Mouse (Mus musculus): ENCODE measurements around the gene Ldlrap1.
"Not testable (repeated sequence)": the region's sequence is repeated elsewhere in the genome, so short reads cannot be mapped to it uniquely, and the experiment has no call there.

Gene Ldlrap1

DNA sequence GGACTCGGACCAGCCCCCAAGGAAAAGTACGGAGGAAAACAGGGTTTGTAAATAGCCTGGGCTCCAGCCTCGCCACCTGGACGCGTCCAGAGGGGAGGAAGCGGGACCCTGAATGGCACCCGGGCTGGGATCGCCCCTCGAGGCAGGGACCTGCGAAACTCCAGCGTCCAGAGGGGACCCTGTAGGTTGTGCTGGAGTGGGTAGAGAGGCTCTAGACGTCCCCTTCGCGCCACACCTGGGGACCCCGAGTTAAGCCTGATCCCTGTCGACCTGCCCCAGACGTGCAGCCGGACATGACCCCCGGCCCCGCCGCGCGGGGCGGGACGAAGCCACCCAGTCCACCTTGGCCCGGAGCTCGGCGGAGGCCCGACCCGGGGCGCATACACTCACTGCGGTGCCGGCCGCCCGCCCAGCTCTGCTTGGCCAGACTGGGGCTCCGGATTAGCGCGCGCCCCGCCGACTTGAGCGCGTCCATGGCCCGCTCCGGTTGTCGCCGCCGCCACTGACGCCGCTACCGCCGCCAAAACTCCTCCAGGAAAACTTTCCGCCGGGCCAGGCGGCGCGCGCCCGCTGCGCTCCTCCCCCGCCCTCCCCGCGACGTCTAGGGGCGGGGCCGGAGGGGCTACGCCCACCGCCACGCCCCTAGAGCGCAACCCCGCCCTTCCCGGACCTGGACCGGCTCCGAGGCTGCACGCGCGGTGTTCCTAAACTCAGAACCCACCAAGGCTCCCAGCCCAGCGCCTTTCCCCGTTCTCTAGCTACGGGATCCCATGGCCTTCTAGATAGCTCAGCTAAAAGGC lies at the start of gene Ldlrap1:
Gene Ldlrap1, minus strand, starts transcription at position 599 of the 800 bp plus-strand sequence.
- DNase-seq (ENCODE audit: low read depth, low spot score), result peak; percentile 38

DNA sequence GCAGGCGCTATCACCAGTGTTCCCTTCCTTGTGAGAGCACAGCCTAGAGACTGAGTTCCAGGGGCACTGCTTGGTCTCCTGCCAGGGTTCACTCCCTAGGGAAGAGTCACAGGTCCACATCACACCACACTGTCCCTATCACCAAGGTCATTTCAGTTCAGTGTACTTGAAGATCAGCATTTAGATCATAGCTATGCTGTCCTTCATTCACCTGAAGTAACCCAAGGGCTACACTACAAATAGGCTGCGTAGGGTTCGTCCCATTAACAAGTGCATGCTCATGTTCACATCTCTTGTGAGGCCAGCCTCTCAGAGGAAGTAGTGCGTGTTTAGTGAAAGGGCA lies 46.4 kb upstream of the Ldlrap1 start:
- no peak for DNase-seq (ENCODE audit: low read depth, low spot score)

DNA sequence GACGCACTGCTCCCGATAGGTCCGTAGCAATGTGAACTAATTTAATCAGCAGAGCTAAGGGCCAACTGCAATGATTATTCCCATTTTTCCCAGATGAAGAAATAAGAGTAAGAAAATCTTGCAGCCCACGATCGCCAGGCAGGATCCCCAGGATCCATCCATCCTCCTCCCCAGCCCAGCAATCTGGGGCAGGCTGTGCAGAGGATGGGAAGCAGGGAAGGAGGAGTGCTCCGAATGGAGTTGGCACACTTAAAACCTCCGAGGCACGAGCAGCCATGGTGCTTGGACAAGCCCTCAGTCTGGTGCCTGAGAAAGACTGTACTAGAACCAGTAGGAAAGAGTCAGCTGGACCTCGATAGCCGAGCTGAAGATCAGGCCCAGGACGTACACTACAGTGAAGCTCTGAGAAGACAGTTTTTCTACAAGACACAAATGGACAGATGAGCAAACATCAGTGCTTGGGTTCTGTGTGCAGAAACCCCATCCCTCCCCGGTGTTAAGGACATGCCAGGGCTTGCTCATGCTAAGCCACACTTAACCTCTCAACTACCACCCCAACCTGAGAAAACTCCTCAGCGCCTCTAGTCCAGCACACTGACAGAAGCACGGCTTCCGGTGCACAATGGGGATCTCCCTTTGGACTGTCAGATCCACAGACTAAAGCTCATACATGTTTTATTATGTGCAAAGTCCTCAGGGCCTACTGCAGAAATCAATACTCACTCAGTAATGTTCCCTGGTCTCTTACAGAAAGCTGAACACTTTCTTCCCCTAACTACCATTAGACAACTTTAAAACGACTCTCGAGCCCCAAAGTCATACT lies 45.8 kb upstream of the Ldlrap1 start:
- no peak for DNase-seq (ENCODE audit: low read depth, low spot score)

DNA sequence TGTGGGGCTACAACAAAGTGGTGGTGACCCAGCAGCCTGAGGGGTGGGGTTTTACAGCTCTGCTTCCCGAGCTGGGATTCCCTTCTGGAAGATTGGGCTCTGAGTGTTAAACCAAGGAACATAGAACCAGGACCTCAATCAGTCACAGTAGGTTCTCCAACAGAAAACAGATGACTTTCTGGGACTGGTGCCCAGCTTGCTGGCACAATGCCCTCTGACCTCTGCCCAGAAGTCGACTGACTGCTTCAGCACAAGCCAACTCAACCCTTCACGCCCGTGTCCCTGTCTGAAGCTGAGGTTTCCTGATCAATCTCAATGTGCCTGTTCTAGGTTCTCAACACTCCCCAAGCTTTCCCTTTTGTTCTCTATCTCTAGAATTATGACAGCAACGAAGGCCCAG lies 36.9 kb upstream of the Ldlrap1 start:
- DNase-seq (ENCODE audit: low read depth, low spot score), result no peak

DNA sequence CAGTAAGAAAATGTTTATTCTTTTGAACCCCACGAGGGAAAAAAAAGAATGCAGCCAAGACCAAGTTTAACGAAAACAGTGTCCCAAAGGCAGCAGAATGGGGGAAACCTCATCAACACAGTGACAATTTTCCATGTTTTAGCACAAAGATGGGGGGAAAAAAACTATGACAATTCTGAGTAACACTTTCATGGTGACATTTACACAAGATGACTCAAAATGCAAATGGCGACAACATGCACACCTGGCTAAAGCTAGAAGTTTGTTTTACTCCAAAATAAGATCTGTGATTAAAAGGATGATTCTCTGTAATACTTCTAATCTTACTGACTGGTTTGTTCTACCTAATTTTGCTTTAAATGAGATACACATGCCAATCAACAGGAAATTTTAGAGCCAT lies 34.9 kb upstream of the Ldlrap1 start:
- DNase-seq (ENCODE audit: low read depth, low spot score), result no peak

DNA sequence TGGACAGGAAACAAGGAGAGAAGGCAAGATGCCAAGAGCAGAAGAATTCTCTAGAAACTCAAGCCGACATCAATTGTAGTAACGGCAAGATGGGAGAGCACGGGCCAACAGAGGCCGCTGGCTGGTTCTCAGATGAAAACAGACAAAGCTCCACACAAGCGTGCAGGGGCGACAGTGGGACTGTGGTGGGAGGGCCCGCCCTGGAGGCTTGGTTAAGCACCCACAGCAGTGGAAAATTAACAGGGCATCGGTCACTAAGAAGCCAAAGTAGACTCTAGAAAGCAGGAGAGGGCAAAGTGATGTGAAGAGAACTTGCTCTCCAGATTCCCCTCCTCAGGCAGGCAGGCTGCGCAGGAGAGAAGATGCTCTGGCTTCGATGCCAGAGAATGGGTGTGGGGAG lies 34.3 kb upstream of the Ldlrap1 start:
- DNase-seq (ENCODE audit: low read depth, low spot score), result no peak

DNA sequence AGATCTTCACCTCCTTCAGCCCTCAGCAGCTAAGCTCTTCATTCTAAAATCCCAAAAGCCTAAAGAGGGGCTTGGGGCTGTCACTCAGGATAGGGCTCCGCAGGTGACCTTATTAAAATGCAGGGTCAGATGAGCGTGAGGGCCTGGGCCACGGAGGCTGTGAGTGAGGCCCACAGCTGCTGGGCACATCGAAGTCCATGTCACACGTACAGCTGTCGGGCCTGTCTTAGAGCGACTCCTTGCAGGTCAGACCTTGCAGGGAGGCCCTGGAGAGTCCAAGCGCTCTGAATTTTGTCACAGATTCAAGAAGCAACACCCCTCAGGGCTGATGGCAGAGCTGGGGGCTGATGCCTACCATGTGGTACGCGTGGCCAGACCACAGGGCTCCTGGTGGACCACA lies 32.9 kb upstream of the Ldlrap1 start:
- no peak for DNase-seq (ENCODE audit: low read depth, low spot score)

DNA sequence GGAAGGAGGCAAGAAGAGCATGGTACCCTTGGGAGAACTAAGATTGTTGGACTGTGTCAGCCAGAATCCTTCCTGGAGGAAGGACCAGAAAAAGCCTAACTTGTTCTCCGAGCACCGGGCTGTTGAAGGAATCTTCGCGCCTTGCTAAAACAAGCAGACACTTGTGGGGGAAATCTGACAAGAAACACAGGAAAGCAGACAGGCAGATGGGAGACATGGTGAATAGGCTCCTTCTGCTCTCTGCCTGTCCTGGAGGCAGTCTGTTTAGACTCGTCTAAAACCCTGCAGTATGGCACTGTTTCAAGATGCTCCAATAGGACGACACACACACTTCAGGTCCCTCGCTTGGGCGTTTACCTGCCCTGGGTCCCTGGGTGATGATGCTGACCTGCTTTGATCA lies 32.3 kb upstream of the Ldlrap1 start:
- no peak for DNase-seq (ENCODE audit: low read depth, low spot score)

DNA sequence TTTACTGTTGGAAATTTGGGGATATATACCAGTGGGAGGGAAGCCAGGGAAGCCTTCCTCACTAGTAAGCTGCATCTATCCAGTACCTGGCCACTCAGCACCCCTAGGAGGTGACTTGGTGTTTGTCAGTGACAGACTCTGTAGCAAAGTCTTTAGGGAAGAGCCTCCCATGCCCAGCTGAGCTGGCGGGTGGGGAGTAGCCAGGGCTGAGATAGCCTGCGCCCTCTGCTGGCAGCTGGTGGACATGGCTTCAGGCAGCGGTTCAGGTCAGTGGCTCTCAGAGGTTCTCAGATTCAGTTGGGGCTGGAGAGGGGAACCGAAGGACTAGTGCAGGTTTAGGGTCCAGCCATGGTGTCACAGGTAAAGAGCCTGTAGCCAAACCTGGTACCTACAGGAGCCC lies 31.4 kb upstream of the Ldlrap1 start:
- DNase-seq (ENCODE audit: low read depth, low spot score), result peak; percentile 52

DNA sequence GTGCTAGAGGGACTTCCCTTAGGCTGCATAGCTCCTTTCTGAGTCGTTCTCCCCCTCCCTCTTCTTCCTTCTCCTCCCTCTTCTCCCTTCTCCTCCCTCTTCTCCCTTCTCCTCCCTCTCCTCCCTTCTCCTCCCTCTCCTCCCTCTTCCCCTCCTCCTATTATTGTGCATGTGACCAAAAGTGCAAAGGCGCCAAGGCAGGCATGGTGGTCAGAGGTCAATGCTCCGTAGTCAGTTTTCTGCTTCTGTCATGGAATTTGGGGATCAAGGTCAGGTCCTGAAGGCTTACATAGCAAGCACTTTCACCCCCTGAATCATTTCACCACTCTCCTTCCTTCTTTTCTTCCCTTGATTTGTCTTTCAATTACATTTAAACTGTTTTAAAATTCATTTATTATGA lies 31.0 kb upstream of the Ldlrap1 start:
- no peak for DNase-seq (ENCODE audit: low read depth, low spot score)

DNA sequence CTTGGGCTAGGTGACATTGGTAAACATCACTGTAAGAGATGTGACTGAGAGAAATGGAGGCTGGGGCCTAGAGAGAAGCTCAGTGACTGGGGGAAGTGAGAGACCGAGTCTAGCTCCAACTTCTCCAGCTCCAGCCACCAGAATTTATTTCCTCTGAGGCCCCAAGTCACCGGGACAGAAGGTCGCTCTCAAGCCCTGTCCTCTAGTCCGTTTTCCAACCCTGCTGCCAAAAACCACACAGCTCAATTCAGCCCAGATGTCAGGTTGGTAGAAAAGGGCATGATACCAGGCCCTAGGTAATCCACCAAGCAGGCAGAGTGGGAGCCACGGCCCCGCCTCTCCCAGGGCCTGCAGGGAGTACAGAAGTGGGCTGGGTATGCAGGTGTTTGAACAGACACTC lies 29.8 kb upstream of the Ldlrap1 start:
- DNase-seq (ENCODE audit: low read depth, low spot score), result no peak

DNA sequence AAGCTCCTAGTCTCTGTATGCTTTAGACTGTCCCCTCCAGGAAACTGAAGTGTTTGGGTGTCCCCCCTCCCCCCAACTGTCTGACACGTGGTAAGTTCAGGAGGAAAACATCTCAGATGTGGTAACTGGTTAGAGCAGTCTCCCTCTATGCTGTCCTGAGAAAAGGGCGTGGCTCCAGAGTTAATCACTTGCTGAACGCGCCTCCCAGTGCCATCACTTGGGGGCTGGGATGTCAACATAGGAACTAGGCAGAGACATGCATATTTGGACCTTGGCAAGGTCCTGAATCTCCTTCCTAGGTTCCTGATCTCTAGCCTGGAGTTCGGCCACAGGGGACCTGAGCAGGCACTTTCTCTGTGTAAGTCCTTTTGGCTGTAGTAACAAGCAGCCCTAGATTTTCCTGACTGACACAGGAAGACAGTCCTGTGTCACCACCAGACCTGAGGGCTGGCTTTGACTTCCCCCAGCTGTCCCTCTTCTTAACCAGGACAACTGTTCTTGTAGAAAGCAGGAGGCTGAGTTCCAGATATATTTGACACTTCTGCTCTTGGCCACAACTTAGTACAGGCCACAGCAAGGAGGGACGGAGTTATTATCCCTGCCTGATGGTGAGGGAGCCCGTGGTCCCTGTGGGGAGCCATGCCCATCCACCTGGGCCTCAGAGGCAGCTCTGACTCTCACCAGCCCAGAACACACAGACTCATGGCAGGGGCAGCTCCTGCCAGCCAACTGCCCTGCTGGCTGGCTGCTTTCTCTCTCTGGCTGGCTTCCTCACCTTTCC lies 28.9 kb upstream of the Ldlrap1 start:
- no peak for DNase-seq (ENCODE audit: low read depth, low spot score)

DNA sequence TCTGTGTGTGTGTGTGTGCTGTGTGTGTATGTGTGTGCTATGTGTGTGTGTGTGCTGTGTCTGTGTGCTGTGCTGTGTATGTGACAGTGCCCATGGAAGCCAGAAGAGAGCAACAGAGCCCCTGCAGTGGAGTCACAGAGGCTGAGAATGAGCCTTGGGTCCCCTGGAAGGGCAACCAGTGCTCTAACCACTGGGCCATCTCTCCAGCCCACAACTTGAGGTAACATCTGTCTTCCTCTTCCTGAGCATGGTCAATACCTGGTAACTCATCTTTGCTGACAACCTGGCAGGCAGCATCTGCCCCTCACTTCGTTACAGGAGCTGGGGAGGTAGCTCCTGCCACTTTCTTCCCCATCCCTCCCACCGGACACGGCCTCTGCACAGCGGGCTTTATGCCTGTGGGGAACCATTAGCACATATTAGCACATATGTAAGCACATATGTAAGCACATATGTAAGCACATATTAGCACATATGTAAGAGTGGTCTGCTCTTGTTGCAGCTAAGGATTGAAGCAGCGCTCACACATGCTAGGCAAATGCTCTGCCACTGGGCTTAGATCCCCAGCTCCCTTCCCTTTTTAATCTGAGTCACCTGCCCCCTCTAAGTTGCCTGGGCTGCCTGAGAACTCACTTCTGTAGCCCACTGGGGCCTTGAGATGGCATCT lies 28.1 kb upstream of the Ldlrap1 start:
- DNase-seq (ENCODE audit: low read depth, low spot score), result no peak

DNA sequence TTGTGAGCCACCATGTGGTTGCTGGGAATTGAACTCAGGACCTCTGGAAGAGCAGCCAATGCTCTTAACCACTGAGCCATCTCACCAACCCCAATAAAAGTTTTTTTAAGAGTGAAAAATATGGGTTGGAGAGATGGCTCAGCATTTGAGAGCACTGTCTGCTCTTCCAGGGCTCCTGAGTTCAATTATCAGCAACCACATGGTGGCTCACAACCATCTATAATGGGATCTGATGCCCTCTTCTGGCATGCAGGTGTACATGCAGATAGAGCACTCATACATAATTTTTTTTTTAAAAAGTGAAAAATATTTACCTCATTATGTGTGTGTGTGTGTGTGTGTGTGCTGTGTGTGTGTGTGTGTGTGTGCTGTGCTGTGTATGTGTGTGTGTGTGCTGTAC lies 27.1 kb upstream of the Ldlrap1 start:
- DNase-seq (ENCODE audit: low read depth, low spot score), result not testable (repeated sequence)

DNA sequence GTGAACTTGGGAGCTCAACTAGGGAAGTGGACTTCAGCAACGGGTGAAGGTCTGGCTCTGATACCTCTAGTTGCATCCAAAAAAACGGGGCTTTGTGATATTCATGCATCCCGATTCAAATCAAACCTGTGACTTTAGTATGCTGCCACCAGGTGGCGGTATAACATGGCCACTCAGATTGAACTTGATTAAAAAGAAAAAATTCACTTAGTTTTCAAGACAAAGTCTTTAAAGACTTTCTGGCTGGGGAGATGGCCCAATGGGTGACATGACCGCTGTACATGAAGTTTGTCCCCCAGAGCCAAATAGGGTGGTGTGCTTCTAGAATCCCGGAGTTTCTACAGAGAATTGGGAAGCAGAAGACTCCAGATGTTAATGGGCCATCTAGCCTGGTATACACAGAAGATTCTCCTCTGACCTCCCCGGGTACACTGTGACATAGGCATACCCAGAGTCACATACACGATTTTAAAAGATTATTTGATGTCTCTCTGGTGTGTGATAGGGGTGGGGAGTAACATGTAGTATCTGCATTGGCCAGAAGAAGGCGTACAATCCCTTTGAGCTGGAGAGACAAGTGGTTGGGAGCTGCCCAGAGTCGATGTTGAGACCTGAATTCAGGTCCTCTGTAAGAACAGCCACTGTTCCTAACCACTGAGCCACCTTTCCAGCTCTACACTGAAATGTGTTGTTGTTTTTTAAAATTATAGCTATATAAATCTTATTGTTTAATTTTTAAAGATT lies 25.6 kb upstream of the Ldlrap1 start:
- peak; percentile 29 for DNase-seq (ENCODE audit: low read depth, low spot score)

DNA sequence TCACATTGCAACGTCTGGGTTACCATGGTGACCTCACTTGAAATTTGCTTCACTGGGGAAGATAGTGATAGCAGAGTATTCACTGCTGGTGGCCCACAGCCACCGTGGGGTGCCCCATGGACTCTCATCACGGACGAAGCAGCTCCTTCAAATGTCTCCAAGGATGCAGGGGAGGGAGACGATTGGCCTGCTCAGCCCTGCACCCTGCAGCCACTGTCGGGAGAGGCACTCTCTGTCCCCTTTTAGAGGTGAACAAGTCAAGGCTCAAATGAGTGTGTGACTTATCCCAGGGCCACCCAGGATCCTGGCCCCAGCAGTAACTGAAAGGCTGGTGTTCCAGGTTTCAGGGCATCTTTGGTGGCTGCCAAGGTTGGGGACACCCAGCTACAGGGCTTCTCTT lies 23.9 kb upstream of the Ldlrap1 start:
- no peak for DNase-seq (ENCODE audit: low read depth, low spot score)

DNA sequence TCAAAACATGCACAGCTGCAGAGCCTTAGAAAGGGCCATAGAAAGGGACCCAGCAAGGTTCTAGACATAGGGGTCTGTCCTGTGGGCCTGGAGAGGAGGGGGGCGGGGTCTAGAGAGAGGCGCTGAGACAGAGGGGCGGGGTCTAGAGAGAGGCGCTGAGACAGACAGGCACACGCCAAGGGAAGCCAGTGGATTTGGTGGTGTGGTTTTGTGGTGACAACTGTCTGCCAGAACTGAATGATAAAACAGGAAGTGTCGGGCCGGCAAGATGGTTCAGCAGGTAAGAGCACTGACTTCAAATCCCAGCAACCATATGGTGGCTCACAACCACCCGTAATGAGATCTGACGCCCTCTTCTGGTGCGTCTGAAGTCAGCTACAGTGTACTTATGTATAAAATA lies 19.1 kb upstream of the Ldlrap1 start:
- no peak for DNase-seq (ENCODE audit: low read depth, low spot score)

DNA sequence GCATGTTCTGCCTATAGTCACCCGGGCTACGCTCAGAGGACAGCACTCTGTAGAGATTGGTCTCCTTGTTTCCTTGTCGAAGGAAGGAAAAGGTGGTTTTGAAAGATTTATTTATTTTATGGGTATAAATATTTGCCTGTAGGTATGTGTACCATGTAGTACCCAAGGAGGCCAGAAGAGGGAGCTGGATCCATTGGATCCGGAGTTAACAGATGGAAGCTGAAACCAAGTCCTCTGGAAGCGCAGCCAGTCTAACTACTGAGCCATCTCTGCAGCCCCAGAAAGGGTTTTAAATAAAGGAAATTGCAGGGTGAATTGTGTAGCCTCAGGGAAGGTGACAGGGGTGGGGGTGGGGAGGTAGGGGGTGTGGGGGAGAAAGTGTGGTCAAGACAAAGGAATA lies 16.9 kb upstream of the Ldlrap1 start:
- DNase-seq (ENCODE audit: low read depth, low spot score), result no peak

DNA sequence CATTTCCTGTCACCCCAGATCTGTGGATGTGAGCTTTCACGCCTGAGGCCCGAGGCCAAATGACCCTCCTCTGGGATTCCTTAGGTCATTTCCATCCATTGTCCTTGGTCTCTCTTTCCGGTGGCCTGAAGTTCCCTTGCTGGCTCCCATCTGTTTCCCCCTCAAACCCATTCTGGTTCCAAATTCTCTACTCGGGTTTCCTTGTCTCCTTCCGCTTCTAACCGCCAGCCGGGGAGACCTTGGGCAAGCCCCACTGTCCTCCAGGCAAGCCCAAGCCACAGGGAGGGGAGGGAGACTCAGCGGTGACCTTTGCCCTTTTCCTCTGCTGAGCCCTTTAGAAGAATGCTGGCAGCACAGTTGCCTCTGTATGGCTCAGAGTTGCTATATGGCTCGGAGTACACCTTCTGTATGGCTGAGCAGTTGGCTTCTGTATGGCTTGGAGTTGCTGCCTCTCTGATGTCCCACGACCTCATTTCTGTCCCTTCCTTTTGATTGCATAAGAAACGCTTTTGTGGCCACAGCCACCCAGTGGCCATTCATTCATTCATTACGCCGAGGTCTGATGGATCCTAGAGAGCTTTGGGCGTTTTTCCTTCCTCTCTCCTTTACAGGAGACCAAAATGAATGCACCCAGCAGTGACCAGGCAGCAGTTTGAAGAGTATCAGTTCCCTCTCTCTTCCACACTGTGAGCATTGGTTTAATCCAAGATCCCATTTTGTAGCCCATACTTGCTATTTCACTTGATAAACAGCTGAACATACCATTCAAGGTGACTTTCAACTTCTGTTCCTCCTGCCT lies 11.5 kb upstream of the Ldlrap1 start:
- DNase-seq (ENCODE audit: low read depth, low spot score), result no peak

DNA sequence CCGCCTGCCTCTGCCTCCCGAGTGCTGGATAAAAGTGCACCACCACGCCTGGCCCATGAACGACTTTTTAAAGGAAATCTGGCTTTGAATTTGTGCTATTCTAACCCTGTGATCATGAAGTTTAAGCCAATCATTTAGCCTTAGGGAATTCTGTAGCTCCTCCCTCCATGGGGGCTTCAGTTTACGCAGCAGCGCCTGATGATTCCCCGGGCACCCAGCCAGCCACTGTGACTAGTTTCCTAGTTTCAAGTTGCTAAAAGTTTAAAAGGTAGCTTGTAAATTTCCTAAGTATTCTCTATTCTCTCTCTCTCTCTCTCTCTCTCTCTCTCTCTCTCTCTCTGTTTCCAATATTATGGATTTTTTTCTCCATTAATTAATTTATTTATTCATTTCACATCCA lies 8.4 kb upstream of the Ldlrap1 start:
- DNase-seq (ENCODE audit: low read depth, low spot score), result no peak

Measured in retina, adult 2 months (tissue).